Mouse (Mus musculus): ENCODE results near the gene Gm44502. TPM values are rescaled to one million over a fixed set of nuclear protein-coding genes. Genes with fewer than 3 reads are reported as not detected.

Gm44502 gene
- under 1 TPM in 1 of 2 experiments, not detected in 1; 0.20 TPM for polyA plus RNA-seq (2012; fragmentation: generic; extraction: Trizol)

DNA sequence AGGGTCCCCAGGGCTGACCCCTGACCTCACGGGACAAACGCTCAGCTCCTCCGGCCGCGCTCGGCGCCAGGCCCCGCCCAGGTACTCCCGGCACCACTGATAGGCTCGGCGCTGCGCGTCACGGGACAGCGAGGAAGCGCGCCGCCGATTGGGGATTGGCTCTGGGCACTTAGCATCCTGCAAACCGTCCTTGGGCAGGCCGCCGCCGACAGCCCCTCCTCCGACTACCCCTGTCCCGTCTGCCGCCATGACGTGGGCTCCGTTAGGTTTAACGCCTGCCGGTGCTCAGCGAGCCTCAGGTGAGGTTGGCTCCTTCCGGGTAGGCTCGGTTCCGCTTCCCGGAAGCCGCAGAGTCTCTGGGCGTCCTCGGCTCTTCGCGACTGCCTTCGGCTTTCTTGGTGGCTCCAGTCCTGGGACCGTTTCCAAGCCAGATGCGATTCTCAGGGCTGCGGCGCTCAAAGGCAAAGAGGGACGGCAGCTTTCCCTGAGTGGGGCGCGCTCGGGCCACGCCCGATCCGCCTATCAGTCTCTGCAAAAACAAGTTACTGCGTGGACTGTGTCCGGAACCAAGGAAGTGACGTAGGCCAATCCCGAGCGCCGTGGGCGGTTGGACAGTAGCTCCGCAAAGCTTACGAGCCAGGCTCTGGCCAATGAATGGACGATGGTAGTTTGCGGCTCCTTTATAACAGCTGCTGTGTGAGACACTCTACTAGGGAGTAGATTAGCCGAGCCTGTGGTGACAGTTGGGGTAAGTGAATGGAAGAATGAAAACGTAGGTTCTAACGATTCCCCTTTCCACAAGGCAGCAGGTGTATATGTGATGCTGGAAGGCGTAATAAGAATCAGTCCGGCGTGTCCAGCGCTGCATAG lies at the start of gene Gm44502, which contains the start of the genes C730034F03Rik and Chkb:
Gene Gm44502 (minus strand): TSS at position 345 of the 870 bp plus-strand sequence.
Gene C730034F03Rik (plus strand): TSS at position 238 of the 870 bp plus-strand sequence.
Gene Chkb (minus strand): TSS at position 557 of the 870 bp plus-strand sequence.

GRCm38 (mm10) chr15:89477091-89477491 lies 47.6 kb upstream of the Gm44502 start, which contains the start of gene Arsa:
TSS of gene Arsa (minus strand) at chr15:89477425.

DNA sequence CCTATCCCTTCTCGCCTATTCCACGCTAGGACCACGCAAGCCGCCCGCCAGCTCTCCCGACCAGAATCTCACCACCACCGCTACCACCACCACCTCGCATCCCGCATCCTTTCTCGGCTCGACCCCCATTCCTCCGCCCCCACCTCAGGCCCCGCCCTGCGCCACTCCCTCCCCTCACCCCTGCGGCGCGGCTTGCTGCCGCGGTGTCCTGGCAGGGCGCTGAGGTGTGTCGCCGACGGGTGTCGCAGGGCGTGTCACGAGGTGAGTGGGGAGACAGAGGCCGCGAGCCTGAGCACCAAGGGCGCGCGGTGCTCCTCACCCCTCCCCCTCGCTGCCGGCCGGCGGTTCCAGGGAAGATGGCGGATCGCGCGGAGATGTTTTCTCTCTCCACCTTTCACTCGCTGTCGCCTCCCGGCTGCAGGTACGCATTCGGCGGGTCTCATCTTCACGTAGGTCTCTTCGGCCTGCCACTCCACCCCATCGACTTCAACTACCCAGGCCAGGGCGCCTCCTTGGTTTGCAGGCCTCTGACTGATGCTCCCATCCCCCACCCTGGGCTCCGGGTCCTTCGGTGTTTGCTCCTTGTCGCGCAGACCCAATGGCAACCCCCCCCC lies 24.5 kb upstream of the Gm44502 start, which contains the start of gene Mapk8ip2:
Gene Mapk8ip2 (plus strand): TSS at position 49 of the 614 bp plus-strand sequence.

GRCm38 (mm10) chr15:89425711-89426121 lies 3.8 kb downstream of the Gm44502 start, which contains the start of gene Cpt1b:
TSS of gene Cpt1b (minus strand) at chr15:89425863.

GRCm38 (mm10) chr15:89410118-89410517 lies 19.4 kb downstream of the Gm44502 start, which contains the start of gene Syce3:
TSS of gene Syce3 (minus strand) at chr15:89410503.

DNA sequence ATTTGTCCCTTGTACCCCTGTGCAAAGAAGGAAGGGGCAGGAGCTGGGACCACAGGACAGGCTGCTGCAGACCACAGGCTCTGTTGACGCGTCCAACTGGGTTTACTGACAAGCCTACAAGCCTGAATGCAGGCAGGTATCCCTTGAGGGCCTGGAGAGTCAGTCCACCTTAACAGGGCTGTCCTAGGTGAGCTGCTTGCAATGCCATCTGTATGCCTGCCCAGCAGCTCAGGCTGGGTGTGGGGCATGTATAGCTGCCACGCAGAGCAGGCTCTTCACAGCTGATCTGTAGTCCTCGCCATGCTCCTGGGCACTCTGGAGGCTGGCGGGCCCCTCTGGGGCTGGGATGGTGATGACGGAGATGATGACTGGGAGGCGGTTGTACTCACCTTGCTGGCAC lies 44.9 kb downstream of the Gm44502 start, which contains the start of gene Klhdc7b:
Gene Klhdc7b (plus strand): TSS at position 301 of the 400 bp plus-strand sequence.

DNA sequence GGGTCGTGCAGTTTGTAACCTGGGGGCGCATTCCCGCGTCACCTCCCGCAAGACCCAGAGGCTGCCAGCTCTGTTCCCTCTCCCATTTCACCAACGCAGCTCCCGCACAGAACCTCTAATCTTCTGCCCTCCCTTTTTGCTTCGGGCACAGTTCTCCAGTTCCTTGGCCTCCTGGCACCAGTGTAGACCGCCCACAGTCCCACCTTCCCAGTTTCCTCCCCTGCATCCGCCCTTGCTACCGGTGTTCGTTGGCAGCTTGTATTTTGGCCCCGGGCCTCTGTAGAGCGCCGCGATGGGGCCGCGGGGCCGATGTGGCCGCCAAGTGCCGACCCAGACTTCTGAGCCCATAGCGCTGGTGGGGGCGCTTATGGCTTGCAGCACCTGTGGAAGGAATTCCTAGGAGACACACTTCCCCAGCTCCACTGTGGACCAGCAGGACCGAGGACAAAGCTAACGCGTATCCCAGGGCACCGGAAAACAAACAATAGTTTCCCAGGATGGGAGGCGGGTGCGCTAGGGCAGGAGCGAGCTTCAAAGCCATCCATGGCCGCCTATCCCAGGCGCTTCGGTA lies 50.6 kb downstream of the Gm44502 start, which contains the start of gene Odf3b:
Gene Odf3b (minus strand): TSS at position 452 of the 571 bp plus-strand sequence.

DNA sequence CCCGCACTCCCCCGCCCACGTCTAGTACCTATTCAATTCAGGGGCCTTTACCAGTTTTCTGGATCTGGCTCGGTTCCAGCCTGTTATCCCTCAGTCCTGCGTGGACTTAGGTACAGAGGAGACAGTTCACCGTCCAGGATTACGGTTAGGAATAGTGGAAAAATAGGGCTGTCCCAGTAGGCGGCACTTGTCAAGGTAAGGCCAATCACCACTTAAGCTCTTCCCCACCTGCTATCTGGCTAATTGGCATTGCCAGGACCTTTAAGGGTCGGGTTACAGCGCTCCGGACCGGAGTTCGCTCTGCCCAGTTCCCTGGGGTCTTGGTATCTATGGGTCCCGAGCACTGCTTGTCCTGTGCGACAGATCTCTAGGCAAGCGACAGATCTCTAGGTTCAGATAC lies 52.5 kb downstream of the Gm44502 start, which contains the start of gene Tymp:
Gene Tymp (minus strand): TSS at position 83 of the 400 bp plus-strand sequence.

GRCm38 (mm10) chr15:89373762-89374248 lies 55.7 kb downstream of the Gm44502 start, which contains the start of gene Sco2:
TSS of gene Sco2 (minus strand) at chr15:89373846.

Other genes with a start within 250 kb of the Gm44502 start
- 100 to 1,000 TPM; 252 to 448 TPM for gene Plxnb2, start 248.9 kb downstream of the Gm44502 start, polyA plus RNA-seq (2012; fragmentation: generic; extraction: Trizol)
- 1 to 10 TPM; 1.6 to 6.5 TPM for gene Dennd6b, start 233.2 kb downstream of the Gm44502 start, polyA plus RNA-seq (2012; fragmentation: generic; extraction: Trizol)
- 10 to 100 TPM in 1 of 2 experiments, 1 to 10 TPM in 1; 7.8 to 52.7 TPM for gene Ppp6r2, start 218.1 kb downstream of the Gm44502 start, polyA plus RNA-seq (2012; fragmentation: generic; extraction: Trizol)
- 100 to 1,000 TPM; 132 to 134 TPM for gene Sbf1, start 114.4 kb downstream of the Gm44502 start, polyA plus RNA-seq (2012; fragmentation: generic; extraction: Trizol)
- gene Adm2, start 107.0 kb downstream of the Gm44502 start, polyA plus RNA-seq (2012; fragmentation: generic; extraction: Trizol), result under 1 TPM; 0.02 to 0.04 TPM
- not detected for gene Miox, start 95.3 kb downstream of the Gm44502 start, polyA plus RNA-seq (2012; fragmentation: generic; extraction: Trizol)
- gene Lmf2, start 74.0 kb downstream of the Gm44502 start, polyA plus RNA-seq (2012; fragmentation: generic; extraction: Trizol), result 100 to 1,000 TPM in 1 of 2 experiments, 10 to 100 TPM in 1; 80.9 to 141 TPM
- 100 to 1,000 TPM; 197 to 330 TPM for gene Ncaph2, start 74.0 kb downstream of the Gm44502 start, polyA plus RNA-seq (2012; fragmentation: generic; extraction: Trizol)
- 10 to 100 TPM; 19.3 to 37.8 TPM for gene Sco2, start 55.9 kb downstream of the Gm44502 start, polyA plus RNA-seq (2012; fragmentation: generic; extraction: Trizol)
- 1 to 10 TPM; 3.0 to 3.1 TPM for gene Tymp, start 52.7 kb downstream of the Gm44502 start, polyA plus RNA-seq (2012; fragmentation: generic; extraction: Trizol)
- under 1 TPM in 1 of 2 experiments, not detected in 1; 0.17 TPM for gene Odf3b, start 50.4 kb downstream of the Gm44502 start, polyA plus RNA-seq (2012; fragmentation: generic; extraction: Trizol)
- gene Klhdc7b, start 44.8 kb downstream of the Gm44502 start, polyA plus RNA-seq (2012; fragmentation: generic; extraction: Trizol), result not detected
- gene Syce3, start 19.2 kb downstream of the Gm44502 start, polyA plus RNA-seq (2012; fragmentation: generic; extraction: Trizol), result not detected
- 1 to 10 TPM in 1 of 2 experiments, under 1 TPM in 1; 0.13 to 1.8 TPM for gene Cpt1b, start 3.8 kb downstream of the Gm44502 start, polyA plus RNA-seq (2012; fragmentation: generic; extraction: Trizol)
- 1 to 10 TPM in 1 of 2 experiments, under 1 TPM in 1; 0.19 to 1.8 TPM for gene C730034F03Rik, start 107 bp downstream of the Gm44502 start, polyA plus RNA-seq (2012; fragmentation: generic; extraction: Trizol)
- gene Chkb, start 212 bp upstream of the Gm44502 start, polyA plus RNA-seq (2012; fragmentation: generic; extraction: Trizol), result 10 to 100 TPM; 28.5 to 71.8 TPM
- gene Mapk8ip2, start 24.2 kb upstream of the Gm44502 start, polyA plus RNA-seq (2012; fragmentation: generic; extraction: Trizol), result under 1 TPM in 1 of 2 experiments, not detected in 1; 0.06 TPM
- 10 to 100 TPM; 15.9 to 95.8 TPM for gene Arsa, start 47.7 kb upstream of the Gm44502 start, polyA plus RNA-seq (2012; fragmentation: generic; extraction: Trizol)
- under 1 TPM in 1 of 2 experiments, not detected in 1; 0.07 TPM for gene Shank3, start 69.9 kb upstream of the Gm44502 start, polyA plus RNA-seq (2012; fragmentation: generic; extraction: Trizol)
- gene Acr, start 138.6 kb upstream of the Gm44502 start, polyA plus RNA-seq (2012; fragmentation: generic; extraction: Trizol), result not detected
- 10 to 100 TPM; 10.2 to 34.3 TPM for gene Rabl2, start 162.2 kb upstream of the Gm44502 start, polyA plus RNA-seq (2012; fragmentation: generic; extraction: Trizol)